Mouse (Mus musculus) erythroblast, embryonic 14.5 days (primary cell): Measurements from ENCODE around the gene Cebpa.

Experiments used
- GATA1 ChIP-seq: IDR thresholded peaks from 2 replicates; pipeline ENCODE4 v1.6.1; 2012; ENCODE audit warnings: low read length, inconsistent platforms, mixed read lengths
- TAL1 ChIP-seq: IDR thresholded peaks from 3 replicates; pipeline ENCODE4 v1.6.1; 2012; ENCODE audit warnings: low read length, inconsistent platforms, mixed read lengths

DNA sequence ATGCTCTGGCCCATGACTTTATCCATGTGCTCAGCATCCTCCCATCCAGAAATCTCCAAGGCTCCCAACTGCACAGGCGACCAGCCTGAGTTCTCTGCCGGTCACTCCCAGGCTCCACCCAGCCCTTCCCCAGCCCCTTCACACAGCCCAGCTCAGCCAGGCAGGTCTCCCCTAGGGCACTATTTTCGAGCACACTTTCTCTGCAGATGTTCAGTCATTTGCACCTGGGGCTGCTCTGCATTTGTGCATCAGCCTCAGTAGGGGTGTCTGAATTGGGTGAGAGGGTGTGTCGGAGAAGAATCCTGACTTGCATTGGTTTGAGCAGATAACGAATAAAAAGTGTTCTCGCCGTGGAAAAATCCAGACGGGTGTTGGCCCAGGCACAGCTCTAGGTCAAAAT is 23.4 kb downstream of the Cebpa start:
- TF ChIP-seq TAL1: no peak
- TF ChIP-seq GATA1: no peak
